Mouse (Mus musculus) kidney, postnatal 25 days (tissue): Measurements from ENCODE around the gene Mbd3l1.

ENCODE experiments used
- DNase-seq, 2 experiments: peaks; one replicate each; pipeline ENCODE4 v3.0.0; 2021; ENCODE audit warnings: mixed read lengths in 2 of 2

Gene Mbd3l1

GRCm38 (mm10) chr9:18478168-18478567, at the start of gene Mbd3l1, which contains the start of gene Zfp558:
TSS of gene Mbd3l1 (plus strand) at chr9:18478359.
TSS of gene Zfp558 (minus strand) at chr9:18478268.
- no peak for DNase-seq

GRCm38 (mm10) chr9:18430354-18430753, 47.8 kb upstream of the Mbd3l1 start, which contains the start of gene Mbd3l2:
TSS of gene Mbd3l2 (plus strand) at chr9:18430654.
- DNase-seq, result no peak

- DNase-seq, result no peak
Measured at GRCm38 (mm10) chr9:18431687-18432086, 46.5 kb upstream of the Mbd3l1 start.

GRCm38 (mm10) chr9:18456520-18456919, 21.6 kb upstream of the Mbd3l1 start:
- DNase-seq, result no peak

- no peak for DNase-seq
Measured at GRCm38 (mm10) chr9:18467350-18467749, 10.8 kb upstream of the Mbd3l1 start.

GRCm38 (mm10) chr9:18468005-18468404, 10.2 kb upstream of the Mbd3l1 start:
- DNase-seq, result no peak

- peak; percentile 64 to 76 for DNase-seq
Measured at GRCm38 (mm10) chr9:18473324-18474128, 4.6 kb upstream of the Mbd3l1 start.

GRCm38 (mm10) chr9:18508098-18508497, 29.9 kb downstream of the Mbd3l1 start:
- no peak for DNase-seq
